Mouse (Mus musculus): ENCODE measurements around the gene Acer2.

GRCm38 (mm10) chr4:86943296-86943695, 69.1 kb downstream of the Acer2 start:
- TF ChIP-seq CTCF (IDR thresholded peaks at IDR 0.05; ENCODE audit: control insufficient read depth, insufficient read depth, low read length): no peak
- TF ChIP-seq POLR2A (IDR thresholded peaks at IDR 0.05; ENCODE audit: borderline replicate concordance, control insufficient read depth, low read depth, low read length): no peak

Measured in bone marrow, adult 2 months (tissue).